Mouse (Mus musculus) cortical plate, adult 2 months (tissue): ENCODE measurements around the gene Ccdc51.

Experiments used
- CTCF ChIP-seq: fragments of 200-500 bp; IDR thresholded peaks from 2 replicates; pipeline ENCODE4 v1.5.1; 2011; ENCODE audit warnings: mild to moderate bottlenecking, control low read depth, low read length; ENCODE audit not compliant: insufficient read depth; ENCODE audit errors: extremely low read depth
- POLR2A ChIP-seq: fragments of 200-500 bp; IDR thresholded peaks from 2 replicates; pipeline ENCODE4 v1.6.1; 2011; ENCODE audit warnings: mild to moderate bottlenecking, low read length, control low read depth; ENCODE audit not compliant: insufficient read depth; ENCODE audit errors: extremely low read depth

DNA sequence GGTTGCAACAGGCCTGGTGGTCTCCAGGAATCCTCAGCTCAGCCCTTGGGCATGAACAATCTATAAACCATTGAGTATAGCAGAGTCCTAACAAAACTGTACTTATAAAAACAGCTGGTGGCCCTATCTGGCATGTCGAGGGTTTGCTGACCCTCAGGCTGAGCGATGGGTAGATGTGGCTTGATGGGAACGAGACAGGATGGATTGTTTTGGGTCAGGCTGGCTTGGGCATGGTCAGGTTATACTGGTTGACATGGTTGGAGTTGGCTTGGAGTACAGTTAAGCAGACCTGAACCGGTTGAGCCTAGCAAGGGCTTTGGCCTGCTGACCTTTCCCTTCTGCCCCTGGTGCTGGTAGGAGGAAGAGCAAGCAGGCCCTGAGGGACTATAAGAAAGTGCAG lies 28.8 kb downstream of the Ccdc51 start:
- TF ChIP-seq CTCF (no peak), POLR2A (no peak)
